Mouse (Mus musculus) hindbrain, postnatal 0 days (tissue): ENCODE data around the gene Kalrn. TPM values are rescaled to one million over a fixed set of nuclear protein-coding genes. Genes with fewer than 3 reads are reported as not detected.
A peak's percentile ranks its signal among the peaks of the same experiment; 100 is the strongest.

Source experiments
- ATAC-seq: fragments of 200-750 bp; cut with Nextera tagmentation; 2 replicates; pipeline ENCODE4 v1.8.0; 2017; ENCODE audit warnings: mild to moderate bottlenecking, moderate TSS enrichment, moderate library complexity
- DNase-seq: peaks from one replicate; pipeline ENCODE4 v3.0.0-alpha.2; 2015; ENCODE audit warnings: low spot score
- H3K27ac ChIP-seq: fragments of 300-500 bp; sonication (generic); 2 replicates; pipeline ENCODE4 v1.5.1; 2014; ENCODE audit warnings: mild to moderate bottlenecking
- H3K27me3 ChIP-seq: fragments of 300-500 bp; sonication (generic); 2 replicates; pipeline ENCODE4 v1.6.1; 2014; ENCODE audit warnings: low read length, mixed read lengths; ENCODE audit not compliant: insufficient read depth
- H3K36me3 ChIP-seq: fragments of 300-500 bp; sonication (generic); 2 replicates; pipeline ENCODE4 v1.6.1; 2014; ENCODE audit warnings: low read length, mixed read lengths; ENCODE audit not compliant: insufficient read depth
- H3K4me1 ChIP-seq: fragments of 300-500 bp; sonication (generic); 2 replicates; pipeline ENCODE4 v1.6.1; 2014; ENCODE audit warnings: antibody characterized with exemption, low read length, mixed read lengths; ENCODE audit not compliant: insufficient read depth
- H3K4me2 ChIP-seq: fragments of 300-500 bp; sonication (generic); 2 replicates; pipeline ENCODE4 v1.6.1; 2014; ENCODE audit warnings: low read depth, mild to moderate bottlenecking, low read length, moderate library complexity, mixed read lengths
- H3K4me3 ChIP-seq: fragments of 300-500 bp; sonication (generic); 2 replicates; pipeline ENCODE4 v1.5.1; 2014; ENCODE audit warnings: low read length
- H3K9ac ChIP-seq: fragments of 300-500 bp; sonication (generic); replicated peaks from 2 replicates; pipeline ENCODE4 v1.6.1; 2014; ENCODE audit warnings: mild to moderate bottlenecking, low read length, moderate library complexity, mixed read lengths
- H3K9me3 ChIP-seq: fragments of 300-500 bp; sonication (generic); 2 replicates; pipeline ENCODE4 v1.6.1; 2016; ENCODE audit warnings: low read length, mixed read lengths
- CTCF ChIP-seq: IDR thresholded peaks from 2 replicates; pipeline ENCODE4 v1.5.1; 2016; ENCODE audit warnings: antibody characterized with exemption, control low read depth, low read depth
- WGBS: fragments of 180-500 bp; shearing (Covaris S2); extraction: QIAGEN DNeasy Blood & Tissue Kit; methylation state at CpG from one replicate; pipeline ENCODE4 v1.1.7; 2014; 5-methylcytosine and 5-hydroxymethylcytosine counted together
- polyA plus RNA-seq: library from polyadenylated mRNA; unstranded; fragments of >200 nt; fragmentation: Nextera tagmentation; extraction: Ambion mirVana; gene quantifications from 2 replicates; pipeline ENCODE4 v1.2.1, GENCODE M21; 2015
- total RNA-seq: library from RNA; depleted of rRNA; stranded (reverse); fragments of >200 nt; gene quantifications from 2 replicates; pipeline ENCODE4 v1.2.3, GENCODE M21; 2014

Gene Kalrn
- total and polyA plus RNA-seq, 2 experiments from 2014 or later: 17.0 to 107 TPM

DNA sequence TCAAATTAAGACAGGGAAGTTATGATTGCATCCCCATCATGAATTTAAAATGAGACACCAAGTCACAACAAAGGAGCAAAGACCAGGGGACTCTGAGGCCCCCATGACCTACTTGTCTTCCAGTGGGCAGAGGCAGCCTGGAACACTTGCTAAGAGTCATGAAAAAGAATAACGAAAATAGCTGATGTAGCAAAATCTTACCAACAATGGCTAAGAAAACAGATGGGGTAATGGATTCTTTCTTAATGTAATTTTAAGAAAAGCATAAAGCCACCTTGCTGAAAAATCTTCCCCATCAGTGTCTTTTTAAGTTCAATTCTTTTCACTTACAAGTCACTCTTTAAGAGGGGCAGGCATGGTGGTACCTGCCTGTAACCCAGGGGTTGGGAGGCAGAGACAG is 89.1 kb downstream of the Kalrn start:
- Histone ChIP-seq H3K4me1 (no peaks in the 10 kb centered on the region), H3K4me2 (no peak overlapping the region), H3K27me3 (no peaks in the 10 kb centered on the region), H3K9ac (no peak overlapping the region), H3K36me3 (no peaks in the 10 kb centered on the region), H3K27ac (no peak overlapping the region), H3K4me3 (no peak overlapping the region), H3K9me3 (no peaks in the 10 kb centered on the region)
- ATAC-seq: no peak
- DNase-seq: no peak
- 75% methylated on average over 1 of the region's 1 CpGs for WGBS
- no peak for TF ChIP-seq CTCF

DNA sequence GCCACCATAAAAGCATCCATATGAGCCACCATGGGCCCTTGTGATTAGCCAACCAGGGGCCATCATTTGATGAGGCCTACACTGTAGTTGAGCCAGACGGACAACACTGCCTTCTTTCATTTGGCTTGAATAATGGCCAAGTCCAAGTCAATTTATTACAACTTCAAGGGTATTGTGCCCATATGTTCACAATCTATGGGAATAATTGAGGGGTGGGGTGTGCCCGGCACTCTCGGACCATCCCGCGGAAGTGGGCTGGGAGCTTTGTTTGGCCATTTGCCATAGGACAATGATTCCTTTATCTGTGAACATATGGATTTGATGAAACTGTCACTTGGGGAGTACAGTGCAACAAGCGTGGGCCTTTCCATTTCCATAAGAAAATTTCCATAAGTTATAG is 89.6 kb downstream of the Kalrn start:
- no peak overlapping the region for H3K4me3 ChIP-seq
- DNase-seq: no peak
- 31% methylated on average over 6 of the region's 6 CpGs for WGBS
- no peaks in the 10 kb centered on the region for H3K9me3 ChIP-seq
- H3K4me2 ChIP-seq: no peak overlapping the region
- ATAC-seq: no peak
- TF ChIP-seq CTCF: no peak
- H3K27me3 ChIP-seq: no peaks in the 10 kb centered on the region
- H3K27ac ChIP-seq: no peak overlapping the region
- no peak overlapping the region for H3K9ac ChIP-seq
- no peaks in the 10 kb centered on the region for H3K4me1 ChIP-seq
- H3K36me3 ChIP-seq: no peaks in the 10 kb centered on the region

DNA sequence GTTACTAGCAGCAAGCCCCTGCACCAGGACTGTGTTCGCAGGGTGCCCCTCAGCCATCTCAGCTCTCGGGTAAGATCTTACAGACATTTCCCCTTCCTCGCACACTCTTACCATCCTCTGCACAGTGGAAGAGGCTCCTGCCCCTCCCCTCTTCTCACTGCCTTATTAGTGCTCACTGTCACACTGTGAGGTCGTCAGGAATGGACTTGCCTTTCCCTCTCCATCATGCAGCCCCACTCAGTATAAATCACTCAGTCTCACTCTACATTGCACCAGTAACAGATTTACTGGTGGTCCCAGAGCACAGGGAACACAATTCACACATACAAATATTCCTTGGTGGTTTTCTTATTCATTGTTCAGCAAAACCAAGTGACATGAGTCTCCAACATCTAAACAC is 98.6 kb downstream of the Kalrn start:
- Histone ChIP-seq H3K27ac (no peak overlapping the region), H3K9ac (no peak overlapping the region), H3K27me3 (no peaks in the 10 kb centered on the region), H3K4me2 (no peak overlapping the region), H3K9me3 (no peaks in the 10 kb centered on the region), H3K36me3 (no peaks in the 10 kb centered on the region), H3K4me1 (peaks cover 37% of the 10 kb centered on the region), H3K4me3 (no peak overlapping the region)
- no peak for ATAC-seq
- WGBS: 69% methylated on average over 4 of the region's 4 CpGs
- TF ChIP-seq CTCF: no peak
- DNase-seq: no peak

- H3K4me2 ChIP-seq: no peak overlapping the region
- H3K4me1 ChIP-seq: peaks cover 45% of the 10 kb centered on the region
- DNase-seq (peak; percentile 53), ATAC-seq (no peak)
- no peaks in the 10 kb centered on the region for H3K9me3 ChIP-seq
- H3K27ac ChIP-seq: no peak overlapping the region
- no peaks in the 10 kb centered on the region for H3K27me3 ChIP-seq
- 45% methylated on average over 4 of the region's 4 CpGs for WGBS
- TF ChIP-seq CTCF: no peak
- no peaks in the 10 kb centered on the region for H3K36me3 ChIP-seq
- H3K4me3 ChIP-seq: no peak overlapping the region
- no peak overlapping the region for H3K9ac ChIP-seq
Observed at GRCm38 (mm10) chr16:34473891-34474290, 99.4 kb downstream of the Kalrn start.

- Histone ChIP-seq H3K27ac (no peak overlapping the region), H3K9ac (no peak overlapping the region), H3K4me1 (peaks cover 50% of the 10 kb centered on the region), H3K36me3 (no peaks in the 10 kb centered on the region), H3K27me3 (no peaks in the 10 kb centered on the region), H3K4me3 (no peak overlapping the region), H3K4me2 (no peak overlapping the region), H3K9me3 (no peaks in the 10 kb centered on the region)
- WGBS: 70% methylated on average over 4 of the region's 4 CpGs
- DNase-seq (no peak), ATAC-seq (no peak)
- TF ChIP-seq CTCF: no peak
Observed at GRCm38 (mm10) chr16:34471441-34471840, 101.9 kb downstream of the Kalrn start.

DNA sequence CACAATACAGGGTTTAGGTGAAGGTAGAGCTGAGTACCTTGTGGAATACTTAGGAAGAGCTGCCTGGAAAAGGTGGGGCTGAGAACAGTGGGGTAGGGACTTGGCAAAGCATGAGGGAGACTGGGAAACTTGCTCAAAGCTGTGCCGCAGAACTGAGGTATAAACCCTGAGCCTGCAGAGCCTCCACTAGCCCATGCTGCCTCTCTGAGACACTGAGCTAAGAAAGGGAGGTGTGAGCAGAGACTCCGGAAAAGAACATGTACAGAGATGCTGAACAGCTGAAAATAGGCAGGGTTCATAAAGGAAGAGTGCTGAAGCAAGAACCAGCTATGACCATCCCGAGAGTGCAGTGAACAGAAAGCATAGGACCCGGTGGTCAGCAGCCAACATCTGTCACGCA is 103.0 kb downstream of the Kalrn start:
- Histone ChIP-seq H3K9ac (no peak overlapping the region), H3K4me3 (no peak overlapping the region), H3K36me3 (no peaks in the 10 kb centered on the region), H3K4me1 (peaks cover 50% of the 10 kb centered on the region), H3K27ac (peak overlapping the region; percentile 41; the same call in 1 of the 2 replicates), H3K27me3 (no peaks in the 10 kb centered on the region), H3K4me2 (no peak overlapping the region), H3K9me3 (no peaks in the 10 kb centered on the region)
- WGBS: 54% methylated on average over 5 of the region's 5 CpGs
- no peak for TF ChIP-seq CTCF
- DNase-seq: no peak
- ATAC-seq: no peak

DNA sequence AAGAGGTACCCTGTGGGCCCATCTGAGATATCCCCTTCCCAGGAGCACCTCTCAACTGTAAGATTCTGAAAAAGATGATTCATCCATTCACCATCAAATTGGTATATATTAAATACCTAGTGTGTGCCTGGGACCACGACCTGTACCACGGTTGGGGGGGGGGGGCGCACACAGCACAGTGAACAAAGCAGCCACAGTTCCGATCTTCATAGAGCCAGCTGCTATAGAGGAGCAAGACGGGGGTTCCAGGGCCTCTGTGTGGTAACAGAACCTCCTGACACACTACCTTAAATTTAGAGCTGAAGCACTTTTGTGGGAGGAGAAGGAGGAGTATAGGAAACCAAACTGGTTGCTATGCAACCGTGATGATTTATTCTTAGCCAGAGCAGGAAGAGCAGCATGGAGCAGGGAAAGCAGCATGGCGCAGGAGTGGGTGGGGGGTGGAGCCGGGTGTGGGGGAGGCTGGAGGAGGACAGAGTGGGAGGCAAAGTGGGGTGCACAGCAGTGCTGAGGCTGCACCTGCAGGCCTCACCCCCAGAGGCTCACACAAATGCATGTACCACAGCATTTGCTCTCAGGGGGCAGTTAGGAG is 104.0 kb downstream of the Kalrn start:
- 22% methylated on average over 8 of the region's 8 CpGs for WGBS
- no peak for TF ChIP-seq CTCF

More for the DNA sequence above, 104.0 kb downstream of the Kalrn start:
- H3K27me3 ChIP-seq: no peaks in the 10 kb centered on the region
- H3K27ac ChIP-seq: peak overlapping the region; percentile 41; the same call in 1 of the 2 replicates
- H3K4me2 ChIP-seq: peak overlapping the region; percentile 29; the same call in 1 of the 2 replicates
- ATAC-seq (peak; percentile 79), DNase-seq (peak; percentile 77)
- H3K9ac ChIP-seq: no peak overlapping the region
- H3K36me3 ChIP-seq: no peaks in the 10 kb centered on the region
- H3K9me3 ChIP-seq: no peaks in the 10 kb centered on the region
- no peak overlapping the region for H3K4me3 ChIP-seq
- peaks cover 50% of the 10 kb centered on the region for H3K4me1 ChIP-seq
